Mouse (Mus musculus) heart, adult 2 months (tissue): Measurements from ENCODE around the gene Rab4b. TPM values are rescaled to one million over a fixed set of nuclear protein-coding genes. Genes with fewer than 3 reads are reported as not detected.

ENCODE experiments used
- DNase-seq, 2 experiments: peaks; one replicate each; pipeline ENCODE4 v3.0.0; 2021
- H3K27ac ChIP-seq: fragments of 200-600 bp; 2 replicates; pipeline ENCODE4 v1.8.1; 2022
- H3K27me3 ChIP-seq: fragments of 200-500 bp; 2 replicates; pipeline ENCODE4 v1.6.1; 2012; ENCODE audit warnings: mild to moderate bottlenecking, low read length, inconsistent platforms, mixed read lengths; ENCODE audit not compliant: control insufficient read depth, insufficient read depth
- H3K36me3 ChIP-seq: fragments of 200-500 bp; 2 replicates; pipeline ENCODE4 v1.6.1; 2012; ENCODE audit warnings: low read length, inconsistent platforms; ENCODE audit not compliant: control insufficient read depth, insufficient read depth
- H3K4me1 ChIP-seq: fragments of 200-500 bp; 2 replicates; pipeline ENCODE4 v1.6.1; 2011; ENCODE audit warnings: low read length; ENCODE audit not compliant: control insufficient read depth, insufficient read depth
- H3K4me3 ChIP-seq: fragments of 200-600 bp; 2 replicates; pipeline ENCODE4 v1.8.1; 2022
- H3K79me2 ChIP-seq: fragments of 200-500 bp; replicated peaks from 2 replicates; pipeline ENCODE4 v1.6.1; 2012; ENCODE audit warnings: mild to moderate bottlenecking, inconsistent platforms, low read length, moderate library complexity, mixed read lengths; ENCODE audit not compliant: control insufficient read depth, insufficient read depth
- H3K9ac ChIP-seq: fragments of 200-500 bp; 2 replicates; pipeline ENCODE4 v1.6.1; 2012; ENCODE audit warnings: low read depth, mild to moderate bottlenecking, control low read depth, inconsistent platforms, low read length, mixed read lengths
- CTCF ChIP-seq: fragments of 200-600 bp; IDR thresholded peaks from 2 replicates; pipeline ENCODE4 v1.8.1; 2022; ENCODE audit warnings: antibody characterized with exemption, mild to moderate bottlenecking, moderate library complexity
- EP300 ChIP-seq: fragments of 200-500 bp; IDR thresholded peaks from 2 replicates; pipeline ENCODE4 v1.6.1; 2011; ENCODE audit warnings: low read depth, low read length, control low read depth; ENCODE audit not compliant: insufficient read depth
- POLR2A ChIP-seq: fragments of 200-500 bp; IDR thresholded peaks from 2 replicates; pipeline ENCODE4 v1.6.1; 2011; ENCODE audit warnings: mild to moderate bottlenecking, low read depth, low read length, control low read depth; ENCODE audit not compliant: insufficient read depth
- WGBS: fragments of 180-500 bp; shearing (Covaris S2); methylation state at CpG from one replicate; pipeline ENCODE4 v1.1.7; 2018; 5-methylcytosine and 5-hydroxymethylcytosine counted together
- intact Hi-C: fragments of 180-260 bp; cut with DNase I; formaldehyde crosslinking; loops from one replicate; pipeline ENCODE4 v1.15.1; 2025
- long read RNA-seq: library from polyadenylated mRNA; stranded (forward); transcript quantifications from one replicate; pipeline ENCODE4 v2.0.0, GENCODE M21; 2021
- polyA plus RNA-seq: library from polyadenylated mRNA; depleted of rRNA; stranded (reverse); fragments of >200 nt; gene quantifications from 2 replicates; pipeline ENCODE4 v1.2.3, GENCODE M21; 2012; rRNA removed
- total RNA-seq, 2 experiments: library from RNA; stranded (reverse); gene quantifications; 2 replicates each; pipeline ENCODE4 v1.2.3; 2021

The Rab4b gene
- 10 to 100 TPM; 11.0 TPM for total RNA-seq
- 22.4 and 23.1 TPM in 2 replicates for polyA plus RNA-seq
- long read RNA-seq, transcript Rab4b-201 (8 exons, 1,192 nt) = major isoform, 8 of 9 reads
- long read RNA-seq, partial matches to known transcripts = 0 of 9 reads
- long read RNA-seq, other reads (novel, unspliced or antisense) = 1 of 9 reads

GRCm38 (mm10) chr7:27178324-27179216 lies at the start of gene Rab4b:
Rab4b (minus strand) TSS chr7:27178896.
- Histone ChIP-seq H3K4me3 (peak within 1 kb of the TSS; percentile 94), H3K4me1 (peaks cover 4% of the 10 kb centered on the region; the same call in 1 of the 2 replicates), H3K9ac (peak within 1 kb of the TSS; percentile 78), H3K27ac (peak within 1 kb of the TSS; percentile 98), H3K79me2 (no peaks in the 10 kb centered on the region), H3K36me3 (no peaks in the 10 kb centered on the region), H3K27me3 (no peaks in the 10 kb centered on the region)
- peak; percentile 98 to 100 for DNase-seq
- TF ChIP-seq EP300 (peak; percentile 51; the same call in 1 of the 2 replicates), POLR2A (peak; percentile 66), CTCF (peak; percentile 78)
- WGBS = under 1% methylated on average over 53 of the region's 53 CpGs
- intact Hi-C loops = loop anchor here (2.0 kb wide), 1 partner anchor 18 kb away; no protein-coding TSS in a partner anchor

DNA sequence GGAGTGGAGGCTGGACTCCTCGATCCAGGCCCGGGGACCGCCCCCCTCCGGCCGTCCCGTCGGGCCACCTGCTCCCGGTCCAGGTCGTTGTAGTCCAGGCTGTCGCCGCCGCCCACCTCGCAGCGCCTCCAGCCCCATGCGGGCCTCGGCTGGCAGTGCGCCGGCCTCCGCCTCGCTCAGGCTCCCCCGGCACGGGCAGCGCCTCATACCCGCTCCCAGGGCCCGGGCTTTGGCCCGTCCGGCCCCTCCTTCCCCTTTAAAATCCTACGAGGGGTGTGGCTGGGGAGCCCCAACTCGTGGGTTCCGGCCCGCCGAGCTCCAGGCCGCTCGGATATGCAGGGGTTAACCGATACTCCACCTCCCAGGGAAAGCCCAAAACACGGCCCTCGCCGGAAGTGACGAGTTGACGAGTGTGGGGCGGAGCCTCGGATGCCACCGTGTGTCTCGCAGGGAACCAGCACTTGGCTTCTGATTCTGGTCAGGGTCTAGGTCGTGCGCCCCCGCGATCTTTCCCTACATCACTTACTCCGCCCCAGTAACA lies 49.7 kb upstream of the Rab4b start, which contains the start of gene Itpkc:
Gene Itpkc (minus strand): TSS at position 381 of the 541 bp plus-strand sequence.
- peak within 1 kb of the TSS; percentile 95 for H3K27ac ChIP-seq
- H3K4me1 ChIP-seq = peaks cover 20% of the 10 kb centered on the region
- H3K79me2 ChIP-seq = peaks cover 3% of the 10 kb centered on the region; the same call in 1 of the 2 replicates
- no peaks in the 10 kb centered on the region for H3K27me3 ChIP-seq
- no peaks in the 10 kb centered on the region for H3K36me3 ChIP-seq
- DNase-seq = peak; percentile 92 to 93
- H3K9ac ChIP-seq = peak within 1 kb of the TSS; percentile 84
- under 1% methylated on average over 49 of the region's 49 CpGs for WGBS
- peak within 1 kb of the TSS; percentile 71 for H3K4me3 ChIP-seq
- TF ChIP-seq CTCF = peak; percentile 28
- peak; percentile 39; the same call in 1 of the 2 replicates for TF ChIP-seq EP300
- peak; percentile 99 for TF ChIP-seq POLR2A
- intact Hi-C loops = loop anchor here (1.0 to 5.0 kb wide), 2 partner anchors 33 to 71 kb away; partner anchors contain the start of gene BC024978

GRCm38 (mm10) chr7:27227676-27228075 lies 49.0 kb upstream of the Rab4b start:
- intact Hi-C loops = loop anchor here (1.0 to 5.0 kb wide), 2 partner anchors 32 to 70 kb away; partner anchors contain the start of gene BC024978
- WGBS = 5% methylated on average over 10 of the region's 10 CpGs
- Histone ChIP-seq H3K79me2 (peaks cover 3% of the 10 kb centered on the region; the same call in 1 of the 2 replicates), H3K4me3 (peak overlapping the region; percentile 71), H3K9ac (peak overlapping the region; percentile 84), H3K27me3 (no peaks in the 10 kb centered on the region), H3K27ac (peak overlapping the region; percentile 95), H3K4me1 (peaks cover 21% of the 10 kb centered on the region), H3K36me3 (no peaks in the 10 kb centered on the region)
- no peak for DNase-seq
- TF ChIP-seq CTCF (no peak), POLR2A (no peak), EP300 (no peak)

- H3K4me3 ChIP-seq = peak overlapping the region; percentile 71
- 42% methylated on average over 9 of the region's 9 CpGs for WGBS
- H3K36me3 ChIP-seq = no peaks in the 10 kb centered on the region
- peaks cover 3% of the 10 kb centered on the region; the same call in 1 of the 2 replicates for H3K79me2 ChIP-seq
- peak overlapping the region; percentile 84 for H3K9ac ChIP-seq
- no peak for TF ChIP-seq CTCF
- TF ChIP-seq POLR2A = no peak
- no peak for TF ChIP-seq EP300
- no peak for DNase-seq
- no peak overlapping the region for H3K27ac ChIP-seq
- peaks cover 21% of the 10 kb centered on the region for H3K4me1 ChIP-seq
- no peaks in the 10 kb centered on the region for H3K27me3 ChIP-seq
- intact Hi-C loops = loop anchor here (5.0 kb wide), 1 partner anchor 70 kb away; no protein-coding TSS in a partner anchor
Measured at GRCm38 (mm10) chr7:27227276-27227675, 48.6 kb upstream of the Rab4b start.

DNA sequence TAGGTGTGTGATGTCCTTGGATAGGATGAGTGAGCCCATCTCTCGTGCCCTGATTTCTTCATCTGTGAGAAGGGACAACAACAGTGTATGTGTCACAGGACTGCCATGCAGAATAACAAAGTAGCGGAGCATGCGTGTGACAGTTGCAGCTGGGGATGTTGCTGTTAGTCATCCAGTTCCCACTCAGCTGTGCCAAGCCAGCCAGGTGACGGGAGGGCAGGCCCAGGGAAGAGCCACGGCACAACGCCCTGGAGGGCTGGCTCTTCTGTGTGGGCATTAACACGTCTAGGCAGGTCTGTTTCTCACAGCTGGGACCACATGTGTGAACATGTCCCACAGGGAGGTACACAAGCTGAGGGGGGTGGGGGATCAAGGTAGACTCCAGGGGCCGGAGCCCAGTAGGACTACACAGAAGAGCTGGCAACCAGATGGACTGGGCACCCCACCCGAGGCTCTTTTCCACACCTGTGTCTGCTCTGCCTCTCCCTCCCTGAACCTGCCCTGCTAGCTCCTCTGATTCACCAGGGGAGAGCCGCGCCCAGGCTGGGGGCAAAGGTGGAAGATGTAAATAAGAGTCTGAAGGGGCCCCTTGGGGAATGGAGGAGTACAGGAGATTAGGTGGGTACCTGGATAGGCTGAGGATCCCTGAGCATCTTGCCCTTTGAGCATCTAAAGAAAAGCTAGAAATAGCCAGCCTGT lies 46.3 kb upstream of the Rab4b start:
- Histone ChIP-seq H3K36me3 (no peaks in the 10 kb centered on the region), H3K4me3 (no peak overlapping the region), H3K27me3 (no peaks in the 10 kb centered on the region), H3K4me1 (peaks cover 24% of the 10 kb centered on the region), H3K27ac (no peak overlapping the region; the same call in 1 of the 2 replicates), H3K9ac (peak overlapping the region; percentile 50), H3K79me2 (peaks cover 3% of the 10 kb centered on the region; the same call in 1 of the 2 replicates)
- WGBS = 67% methylated on average over 11 of the region's 11 CpGs
- DNase-seq = peak; percentile 46 to 56
- TF ChIP-seq POLR2A = no peak
- no peak for TF ChIP-seq CTCF
- intact Hi-C loops = loop anchor here (5.0 kb wide), 1 partner anchor 68 kb away; no protein-coding TSS in a partner anchor
